Mouse (Mus musculus): ENCODE results near the gene Pmpcb.

GRCm38 (mm10) chr5:21692230-21692629 is 44.7 kb upstream of the Pmpcb start:
- TF ChIP-seq CTCF (IDR thresholded peaks at IDR 0.05; ENCODE audit: low read depth, low read length) (no peak), GATA1 (IDR thresholded peaks at IDR 0.05; ENCODE audit: borderline replicate concordance, low read length) (no peak), POLR2AphosphoS5 (IDR thresholded peaks at IDR 0.05; ENCODE audit: insufficient replicate concordance, low read depth, low read length) (no peak), TAL1 (conservative IDR thresholded peaks at IDR 0.05; ENCODE audit: low read depth, low read length) (no peak)
